Mouse (Mus musculus) heart, embryonic 14.5 days (tissue): ENCODE data around the gene Abcd3. TPM values are rescaled to one million over a fixed set of nuclear protein-coding genes. Genes with fewer than 3 reads are reported as not detected.
A peak's percentile ranks its signal among the peaks of the same experiment; 100 is the strongest.

Experiments
- ATAC-seq: fragments of 200-750 bp; cut with Nextera tagmentation; 2 replicates; pipeline ENCODE4 v1.8.0; 2017; ENCODE audit warnings: low read depth, moderate TSS enrichment; ENCODE audit not compliant: insufficient number of reproducible peaks, insufficient read depth, low FRiP score
- H3K27ac ChIP-seq, 2 experiments: fragments of 200-500 bp in 1 of 2; fragments of 300-500 bp in 1 of 2; sonication (generic) in 1 of 2; replicated peaks in 1 of 2; 2 replicates each; pipeline ENCODE4 v1.5.1; 2012 to 2014; ENCODE audit warnings: low read depth in 2 of 2, low read length in 2 of 2, control low read depth in 1 of 2, mild to moderate bottlenecking in 1 of 2, mixed read lengths in 1 of 2; ENCODE audit not compliant: control insufficient read depth in 1 of 2, insufficient read depth in 1 of 2
- H3K27me3 ChIP-seq: fragments of 300-500 bp; sonication (generic); 2 replicates; pipeline ENCODE4 v1.6.1; 2014; ENCODE audit warnings: mild to moderate bottlenecking, low read length, control low read depth; ENCODE audit not compliant: control insufficient read depth, insufficient read depth
- H3K36me3 ChIP-seq: fragments of 300-500 bp; sonication (generic); 2 replicates; pipeline ENCODE4 v1.6.1; 2014; ENCODE audit warnings: mild to moderate bottlenecking, control low read depth, low read length, mixed read lengths; ENCODE audit not compliant: control insufficient read depth, insufficient read depth
- H3K4me1 ChIP-seq, 2 experiments: fragments of 200-500 bp in 1 of 2; fragments of 300-500 bp in 1 of 2; sonication (generic) in 1 of 2; 2 replicates each; pipeline ENCODE4 v1.6.1; 2012 to 2014; ENCODE audit warnings: low read length in 2 of 2, control low read depth in 1 of 2, mixed read lengths in 1 of 2; ENCODE audit not compliant: control insufficient read depth in 2 of 2, insufficient read depth in 2 of 2
- H3K4me2 ChIP-seq: fragments of 300-500 bp; sonication (generic); 2 replicates; pipeline ENCODE4 v1.6.1; 2014; ENCODE audit warnings: mild to moderate bottlenecking, low read length
- H3K4me3 ChIP-seq, 2 experiments: fragments of 200-500 bp in 1 of 2; fragments of 300-500 bp in 1 of 2; sonication (generic) in 1 of 2; 2 replicates each; pipeline ENCODE4 v1.5.1; 2012 to 2014; ENCODE audit warnings: low read length in 2 of 2, mild to moderate bottlenecking in 2 of 2, control low read depth in 1 of 2, low read depth in 1 of 2, moderate library complexity in 1 of 2; ENCODE audit not compliant: control insufficient read depth in 1 of 2, insufficient read depth in 1 of 2
- H3K9ac ChIP-seq: fragments of 300-500 bp; sonication (generic); 2 replicates; pipeline ENCODE4 v1.6.1; 2014; ENCODE audit warnings: mild to moderate bottlenecking, low read length
- H3K9me3 ChIP-seq: fragments of 300-500 bp; sonication (generic); 2 replicates; pipeline ENCODE4 v1.6.1; 2016; ENCODE audit warnings: low read length, control low read depth; ENCODE audit not compliant: control insufficient read depth
- WGBS: fragments of 180-500 bp; shearing (Covaris S2); extraction: QIAGEN DNeasy Blood & Tissue Kit; methylation state at CpG from one replicate; pipeline ENCODE4 v1.1.7; 2014; 5-methylcytosine and 5-hydroxymethylcytosine counted together
- polyA plus RNA-seq: library from polyadenylated mRNA; unstranded; fragments of >200 nt; fragmentation: Nextera tagmentation; extraction: Ambion mirVana; gene quantifications from 2 replicates; pipeline ENCODE4 v1.2.1, GENCODE M21; 2014

The Abcd3 gene
- polyA plus RNA-seq, 1 experiment from 2014 or later = 49.5 TPM

- Histone ChIP-seq H3K4me2 (no peak overlapping the region), H3K27me3 (no peaks in the 10 kb centered on the region), H3K9ac (no peak overlapping the region), H3K4me3 (no peak overlapping the region), H3K4me1 (peaks cover 17 to 25% of the 10 kb centered on the region in 2 experiments), H3K9me3 (no peaks in the 10 kb centered on the region), H3K27ac (no peak overlapping the region), H3K36me3 (no peaks in the 10 kb centered on the region)
- ATAC-seq = no peak
Measured at GRCm38 (mm10) chr3:121715336-121715735, 99.8 kb downstream of the Abcd3 start.

GRCm38 (mm10) chr3:121714461-121714860 is 100.6 kb downstream of the Abcd3 start:
- Histone ChIP-seq H3K9ac (no peak overlapping the region), H3K27ac (no peak overlapping the region), H3K36me3 (no peaks in the 10 kb centered on the region), H3K27me3 (no peaks in the 10 kb centered on the region), H3K4me1 (peaks cover 17 to 25% of the 10 kb centered on the region in 2 experiments), H3K9me3 (no peaks in the 10 kb centered on the region), H3K4me3 (no peak overlapping the region), H3K4me2 (no peak overlapping the region)
- 67% methylated on average over 2 of the region's 2 CpGs for whole genome bisulfite sequencing
- ATAC-seq = no peak

DNA sequence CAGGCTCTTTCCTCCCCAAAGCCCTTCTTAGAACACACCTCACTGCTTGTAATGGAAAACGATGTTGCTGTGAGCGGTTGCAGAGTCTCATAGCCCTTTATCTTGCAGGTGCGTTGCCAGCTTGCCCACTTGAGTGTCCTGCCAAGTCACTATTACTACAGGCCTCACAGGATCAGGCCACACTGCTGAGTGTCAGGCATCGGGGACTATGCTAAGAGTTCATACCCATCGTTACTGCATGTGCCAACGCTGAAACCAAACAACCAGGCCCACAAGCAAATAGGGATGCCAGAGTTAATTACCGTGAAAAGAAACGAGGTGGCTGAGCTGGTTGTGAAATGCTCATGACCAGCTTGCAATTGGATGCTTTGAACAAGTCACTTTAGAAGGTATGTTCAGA is 101.3 kb downstream of the Abcd3 start:
- 59% methylated on average over 8 of the region's 8 CpGs for WGBS
- H3K27ac ChIP-seq = no peak overlapping the region
- peak overlapping the region; percentile 26 for H3K4me2 ChIP-seq

DNA sequence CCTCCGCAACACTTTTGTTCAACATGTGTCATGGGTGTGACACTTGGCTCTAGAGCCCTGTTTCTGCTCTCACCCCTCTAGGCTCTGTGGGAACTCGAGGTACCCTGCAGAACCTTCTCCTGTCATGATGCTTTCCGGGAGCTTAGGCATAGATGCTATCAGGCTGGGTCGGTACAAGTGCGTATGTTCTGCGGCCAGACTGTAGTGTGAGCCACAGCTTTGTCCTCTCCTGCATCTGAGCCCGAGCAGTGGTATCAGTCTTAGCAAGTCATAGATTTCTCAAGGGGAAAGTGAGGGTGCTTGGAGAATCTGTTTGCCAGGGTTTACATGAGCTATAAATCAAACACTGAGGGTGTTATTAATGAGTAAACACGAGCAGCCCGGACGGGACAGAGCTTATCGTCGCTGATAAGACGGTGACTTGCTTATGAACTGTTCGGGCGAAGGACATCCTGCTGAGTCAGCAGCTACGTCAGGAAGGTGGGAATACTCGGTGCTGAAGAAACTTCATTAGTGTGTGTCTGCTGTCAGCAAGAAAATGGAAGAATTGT is 101.9 kb downstream of the Abcd3 start:
- Histone ChIP-seq H3K4me1 (peaks cover 17 to 25% of the 10 kb centered on the region in 2 experiments), H3K4me3 (no peak overlapping the region), H3K36me3 (no peaks in the 10 kb centered on the region), H3K9me3 (no peaks in the 10 kb centered on the region), H3K9ac (no peak overlapping the region), H3K27me3 (no peaks in the 10 kb centered on the region), H3K27ac (no peak overlapping the region), H3K4me2 (peak overlapping the region; percentile 26)
- ATAC-seq = no peak
- WGBS = 15% methylated on average over 17 of the region's 17 CpGs

More for the DNA sequence above, 101.3 kb downstream of the Abcd3 start:
- H3K9me3 ChIP-seq = no peaks in the 10 kb centered on the region
- no peak overlapping the region for H3K9ac ChIP-seq
- no peak overlapping the region for H3K4me3 ChIP-seq
- no peaks in the 10 kb centered on the region for H3K36me3 ChIP-seq
- H3K4me1 ChIP-seq = peaks cover 17 to 25% of the 10 kb centered on the region in 2 experiments
- no peak for ATAC-seq
- no peaks in the 10 kb centered on the region for H3K27me3 ChIP-seq

GRCm38 (mm10) chr3:121712222-121712621 is 102.9 kb downstream of the Abcd3 start:
- Histone ChIP-seq H3K4me1 (peaks cover 17 to 25% of the 10 kb centered on the region in 2 experiments), H3K4me3 (no peak overlapping the region), H3K9ac (no peak overlapping the region), H3K4me2 (no peak overlapping the region), H3K27ac (no peak overlapping the region), H3K9me3 (no peaks in the 10 kb centered on the region), H3K36me3 (no peaks in the 10 kb centered on the region), H3K27me3 (no peaks in the 10 kb centered on the region)
- WGBS = 78% methylated on average over 4 of the region's 4 CpGs
- ATAC-seq = no peak

DNA sequence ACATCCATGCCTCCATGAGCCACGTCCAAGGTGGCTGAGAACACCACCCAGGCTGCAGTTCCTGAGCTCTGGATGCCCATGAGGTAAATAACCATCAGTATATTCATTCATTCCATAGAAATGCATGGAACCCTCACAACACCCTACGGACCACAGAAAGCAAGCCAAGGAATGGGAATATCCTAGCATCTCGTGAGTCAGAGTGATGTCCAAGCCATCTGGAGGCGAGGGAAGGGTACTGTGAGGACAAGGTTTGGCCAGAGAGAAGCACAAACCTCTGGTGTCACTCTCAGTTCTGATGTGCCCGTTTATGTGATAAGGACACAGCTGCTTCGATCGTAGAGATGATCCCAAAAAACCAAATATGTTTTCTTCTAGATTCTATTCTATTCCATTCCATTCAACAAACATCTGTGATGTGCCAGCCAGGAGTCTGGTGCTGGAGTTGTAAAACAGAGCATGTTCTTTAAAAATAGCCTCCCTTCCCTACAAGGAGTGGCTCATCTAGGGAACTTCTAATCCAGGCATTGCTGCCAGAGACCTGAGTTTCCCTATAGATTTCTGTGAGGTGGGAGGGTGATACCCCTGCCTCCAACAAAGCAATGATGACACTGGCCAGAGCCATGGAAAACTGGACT is 104.1 kb downstream of the Abcd3 start:
- H3K36me3 ChIP-seq = no peaks in the 10 kb centered on the region
- H3K4me3 ChIP-seq = no peak overlapping the region
- H3K4me1 ChIP-seq = peaks cover 17 to 25% of the 10 kb centered on the region in 2 experiments
- no peak overlapping the region for H3K9ac ChIP-seq
- 74% methylated on average over 7 of the region's 7 CpGs for WGBS
- no peaks in the 10 kb centered on the region for H3K27me3 ChIP-seq
- no peak for ATAC-seq
- no peaks in the 10 kb centered on the region for H3K9me3 ChIP-seq
- no peak overlapping the region; a peak in 2 of 4 replicates for H3K27ac ChIP-seq
- H3K4me2 ChIP-seq = no peak overlapping the region
